Mouse (Mus musculus): Measurements from ENCODE around the gene Fry.

- TF ChIP-seq CTCF (IDR thresholded peaks at IDR 0.05; ENCODE audit: low read depth): no peak
- no peak for TF ChIP-seq EP300 (IDR thresholded peaks at IDR 0.05; ENCODE audit: low read depth)
Observed at GRCm38 (mm10) chr5:150333328-150333731, 214.9 kb downstream of the Fry start.
